Mouse (Mus musculus): ENCODE data around the gene Cks2.

Cks2 gene

GRCm38 (mm10) chr13:51681634-51682033, 36.6 kb downstream of the Cks2 start:
- no peak for DNase-seq (ENCODE audit: low spot score)

- DNase-seq (ENCODE audit: low spot score) = no peak
Observed at GRCm38 (mm10) chr13:51685290-51685966, 40.4 kb downstream of the Cks2 start.

- no peak for DNase-seq (ENCODE audit: low spot score)
Observed at GRCm38 (mm10) chr13:51686966-51687365, 41.9 kb downstream of the Cks2 start.

GRCm38 (mm10) chr13:51688688-51689087, 43.7 kb downstream of the Cks2 start:
- no peak for DNase-seq (ENCODE audit: low spot score)

GRCm38 (mm10) chr13:51696481-51696880, 51.4 kb downstream of the Cks2 start:
- no peak for DNase-seq (ENCODE audit: low spot score)

- DNase-seq (ENCODE audit: low spot score) = no peak
Observed at GRCm38 (mm10) chr13:51697455-51697854, 52.4 kb downstream of the Cks2 start.

- DNase-seq (ENCODE audit: low spot score) = no peak
Observed at GRCm38 (mm10) chr13:51697897-51698296, 52.9 kb downstream of the Cks2 start.

- DNase-seq (ENCODE audit: low spot score) = no peak
Observed at GRCm38 (mm10) chr13:51698318-51698717, 53.3 kb downstream of the Cks2 start.
